In the genomic region with DNA sequence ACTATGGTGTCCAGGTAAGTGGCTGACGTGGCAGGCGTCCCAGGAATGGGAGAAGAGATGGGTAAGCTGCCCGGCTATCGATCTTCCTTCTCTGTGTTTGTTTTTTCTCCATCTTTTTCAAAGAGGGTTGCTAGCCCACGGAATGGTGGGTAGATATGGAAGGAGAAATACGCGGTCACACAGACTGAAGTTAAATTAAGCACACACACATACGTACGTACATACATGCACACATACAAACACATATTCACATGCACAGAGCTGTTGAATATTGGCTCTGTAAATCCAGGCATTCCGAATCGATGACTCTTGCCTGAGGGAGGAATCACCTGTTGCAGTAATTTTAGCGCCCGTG, we compare ENCODE assay signal across 8 mouse cellular contexts. TPM values are rescaled to one million over a fixed set of nuclear protein-coding genes. Genes with fewer than 3 reads are reported as not detected.
A peak's percentile ranks its signal among the peaks of the same experiment; 100 is the strongest.
DNase-seq lines count a peak whose midpoint lies in the region; ATAC-seq and TF ChIP-seq lines count a peak whose summit lies in the region.

No protein-coding gene starts in this region.

- 13% methylated on average over 13 of the region's 13 CpGs for WGBS in limb, embryonic 14.5 days
- WGBS in stomach, embryonic 16.5 days, result 6% methylated on average over 13 of the region's 13 CpGs

- H3K9me3 ChIP-seq in erythroblast, embryonic 14.5 days (ENCODE audit: control insufficient read depth, low read length), result no peaks in the 10 kb centered on the region
- no peaks in the 10 kb centered on the region for H3K9me3 ChIP-seq in limb, embryonic 14.5 days (ENCODE audit: control insufficient read depth, low read length)
- no peaks in the 10 kb centered on the region for H3K9me3 ChIP-seq in stomach, embryonic 16.5 days (replicated peaks; ENCODE audit: control insufficient read depth, low read length)

- H3K4me3 ChIP-seq in erythroblast, embryonic 14.5 days (replicated peaks), result peak overlapping the region; percentile 82
- H3K4me3 ChIP-seq in testis, adult 2 months (ENCODE audit: control insufficient read depth, low read depth, low read length), result peak overlapping the region; percentile 95
- H3K4me3 ChIP-seq in limb, embryonic 14.5 days (replicated peaks; ENCODE audit: low read length), result peak overlapping the region; percentile 68
- H3K4me3 ChIP-seq in stomach, embryonic 16.5 days (replicated peaks; ENCODE audit: low read length), result peak overlapping the region; percentile 59

- H3K4me2 ChIP-seq in limb, embryonic 14.5 days (replicated peaks; ENCODE audit: low read depth, low read length, severe bottlenecking), result peak overlapping the region; percentile 82
- peak overlapping the region; percentile 75 for H3K4me2 ChIP-seq in stomach, embryonic 16.5 days (ENCODE audit: low read depth, low read length)

- peaks cover 6% of the 10 kb centered on the region; the same call in 1 of the 2 replicates for H3K27me3 ChIP-seq in erythroblast, embryonic 14.5 days (ENCODE audit: control insufficient read depth)
- H3K27me3 ChIP-seq in testis, adult 2 months (ENCODE audit: control insufficient read depth, insufficient read depth, low read length), result no peaks in the 10 kb centered on the region
- H3K27me3 ChIP-seq in limb, embryonic 14.5 days (ENCODE audit: control insufficient read depth, insufficient read depth, low read length), result no peaks in the 10 kb centered on the region
- H3K27me3 ChIP-seq in stomach, embryonic 16.5 days (ENCODE audit: control insufficient read depth, insufficient read depth, low read length), result no peaks in the 10 kb centered on the region

- H3K4me1 ChIP-seq in erythroblast, embryonic 14.5 days (ENCODE audit: control insufficient read depth), result peaks cover 23% of the 10 kb centered on the region
- no peaks in the 10 kb centered on the region; the same call in 1 of the 2 replicates for H3K4me1 ChIP-seq in testis, adult 2 months (ENCODE audit: control insufficient read depth, insufficient read depth, low read length)
- peaks cover 17% of the 10 kb centered on the region for H3K4me1 ChIP-seq in limb, embryonic 14.5 days (ENCODE audit: control insufficient read depth, insufficient read depth, low read length)
- peaks cover 17% of the 10 kb centered on the region for H3K4me1 ChIP-seq in stomach, embryonic 16.5 days (ENCODE audit: control insufficient read depth, insufficient read depth, low read length)

- H3K36me3 ChIP-seq in erythroblast, embryonic 14.5 days (ENCODE audit: control insufficient read depth), result peaks cover 28% of the 10 kb centered on the region
- H3K36me3 ChIP-seq in testis, adult 2 months (ENCODE audit: control insufficient read depth, insufficient read depth, low read length), result no peaks in the 10 kb centered on the region
- H3K36me3 ChIP-seq in limb, embryonic 14.5 days (ENCODE audit: control insufficient read depth, insufficient read depth, low read length), result peaks cover 18% of the 10 kb centered on the region
- 0 out of 2 replicates have a peak, but pooled peaks cover 5% of the 10 kb centered on the region for H3K36me3 ChIP-seq in stomach, embryonic 16.5 days (ENCODE audit: control insufficient read depth, insufficient read depth, low read length)

- intact Hi-C loops in left cerebral cortex, postnatal 14 days (cut with DNase I), result loop anchor here (5.0 kb wide), 1 partner anchor 49 kb away; the partner anchor contains the start of gene Whamm

- H3K27ac ChIP-seq in testis, adult 2 months (ENCODE audit: control insufficient read depth, insufficient read depth, low read depth, low read length), result peak overlapping the region; percentile 82
- peak overlapping the region; percentile 96 for H3K27ac ChIP-seq in limb, embryonic 14.5 days (replicated peaks; ENCODE audit: low read depth, low read length)
- H3K27ac ChIP-seq in stomach, embryonic 16.5 days (ENCODE audit: low read length), result peak overlapping the region; percentile 56; the same call in 1 of the 2 replicates

- H3K9ac ChIP-seq in limb, embryonic 14.5 days (ENCODE audit: low read depth, low read length, severe bottlenecking), result peak overlapping the region; percentile 78
- peak overlapping the region; percentile 73 for H3K9ac ChIP-seq in stomach, embryonic 16.5 days (ENCODE audit: low read length)

- no peak for TF ChIP-seq POLR2A in testis, adult 2 months (IDR thresholded peaks at IDR 0.05; ENCODE audit: control insufficient read depth, low read depth, low read length)
- no peak for TF ChIP-seq POLR2A in limb, embryonic 14.5 days (IDR thresholded peaks at IDR 0.05; ENCODE audit: borderline replicate concordance, extremely low read depth, insufficient read depth, insufficient read length)

- ATAC-seq in erythroblast, adult 5-6 weeks (replicated peaks; ENCODE audit: low FRiP score, poor library complexity, severe bottlenecking), result no peak
- ATAC-seq in limb, embryonic 14.5 days (ENCODE audit: low FRiP score, low read depth), result peak; percentile 33
- ATAC-seq in stomach, embryonic 16.5 days (ENCODE audit: insufficient read depth, low FRiP score), result peak; percentile 9; the same call in 1 of the 2 replicates

- no peak for TF ChIP-seq CTCF in testis, adult 2 months (IDR thresholded peaks at IDR 0.05; ENCODE audit: control insufficient read depth, insufficient read depth, insufficient replicate concordance, low read depth, low read length)

- no peak for DNase-seq in testis, postnatal 14 days (ENCODE audit: low spot score)
- DNase-seq in limb, embryonic 14.5 days (ENCODE audit: low spot score), result no peak
- DNase-seq in c-Kit-positive CD71-positive TER-119-positive erythroid progenitor cells, embryonic 14.5 days (ENCODE audit: low spot score), result no peak
- no peak for DNase-seq in left cerebral cortex, postnatal 14 days (ENCODE audit: low spot score in 2 of 2)

RNA-seq across cellular contexts. Expression of gene BC048679, which starts 25.6 kb away (rescaled TPM):
- polyA plus RNA-seq in erythroblast, embryonic 14.5 days (2012), result not detected in 2 replicates
- not detected in 2 replicates for total RNA-seq in erythroblast, adult 5-6 weeks (2015; ENCODE audit: low replicate concordance)
- total RNA-seq in erythroblast, adult 5-6 weeks (2017; ENCODE audit: low replicate concordance), result not detected in 2 replicates
- polyA plus RNA-seq in testis, adult 2 months (2012; rRNA removed), result 0.77 and 13.1 TPM in 2 replicates
- not detected in 2 replicates for polyA plus RNA-seq in limb, embryonic 14.5 days (2012; rRNA removed)
- not detected in 2 replicates for polyA plus RNA-seq in limb, embryonic 14.5 days (2014; fragmentation: Nextera tagmentation; extraction: Ambion mirVana)
- not detected in 2 replicates for polyA plus RNA-seq in stomach, embryonic 16.5 days (2015; fragmentation: Nextera tagmentation; extraction: Ambion mirVana)
- not detected for total RNA-seq in left cerebral cortex, postnatal 14 days (2021)

RNA-seq across cellular contexts. Expression of gene Ap3b2, which starts 29.9 kb away (rescaled TPM):
- polyA plus RNA-seq in erythroblast, embryonic 14.5 days (2012), result not detected in 2 replicates
- not detected in 2 replicates for total RNA-seq in erythroblast, adult 5-6 weeks (2015; ENCODE audit: low replicate concordance)
- not detected in 2 replicates for total RNA-seq in erythroblast, adult 5-6 weeks (2017; ENCODE audit: low replicate concordance)
- 0.22 and 0.40 TPM in 2 replicates for polyA plus RNA-seq in testis, adult 2 months (2012; rRNA removed)
- 0.33 and 0.54 TPM in 2 replicates for polyA plus RNA-seq in limb, embryonic 14.5 days (2012; rRNA removed)
- 0.23 TPM in 1 of 2 replicates, not detected in the other for polyA plus RNA-seq in limb, embryonic 14.5 days (2014; fragmentation: Nextera tagmentation; extraction: Ambion mirVana)
- 4.9 and 5.4 TPM in 2 replicates for polyA plus RNA-seq in stomach, embryonic 16.5 days (2015; fragmentation: Nextera tagmentation; extraction: Ambion mirVana)
- total RNA-seq in left cerebral cortex, postnatal 14 days (2021), result 100 to 1,000 TPM; 144 to 149 TPM

RNA-seq across cellular contexts. Expression of gene Fsd2, which starts 43.1 kb away (rescaled TPM):
- polyA plus RNA-seq in erythroblast, embryonic 14.5 days (2012), result not detected in 2 replicates
- 0.84 TPM in 1 of 2 replicates, not detected in the other for total RNA-seq in erythroblast, adult 5-6 weeks (2015; ENCODE audit: low replicate concordance)
- total RNA-seq in erythroblast, adult 5-6 weeks (2017; ENCODE audit: low replicate concordance), result 0.28 and 0.34 TPM in 2 replicates
- polyA plus RNA-seq in testis, adult 2 months (2012; rRNA removed), result 0.16 and 0.43 TPM in 2 replicates
- polyA plus RNA-seq in limb, embryonic 14.5 days (2012; rRNA removed), result 0.68 and 0.78 TPM in 2 replicates
- polyA plus RNA-seq in limb, embryonic 14.5 days (2014; fragmentation: Nextera tagmentation; extraction: Ambion mirVana), result 0.58 and 1.3 TPM in 2 replicates
- 0.09 and 2.4 TPM in 2 replicates for polyA plus RNA-seq in stomach, embryonic 16.5 days (2015; fragmentation: Nextera tagmentation; extraction: Ambion mirVana)
- total RNA-seq in left cerebral cortex, postnatal 14 days (2021), result under 1 TPM in 1 of 2 experiments, not detected in 1; 0.24 TPM

RNA-seq across cellular contexts. Expression of gene Whamm, which starts 47.4 kb away (rescaled TPM):
- polyA plus RNA-seq in erythroblast, embryonic 14.5 days (2012), result 3.9 and 4.5 TPM in 2 replicates
- 19.4 and 22.3 TPM in 2 replicates for total RNA-seq in erythroblast, adult 5-6 weeks (2015; ENCODE audit: low replicate concordance)
- 40.6 and 47.5 TPM in 2 replicates for total RNA-seq in erythroblast, adult 5-6 weeks (2017; ENCODE audit: low replicate concordance)
- polyA plus RNA-seq in testis, adult 2 months (2012; rRNA removed), result 22.9 and 27.4 TPM in 2 replicates
- polyA plus RNA-seq in limb, embryonic 14.5 days (2012; rRNA removed), result 10.4 and 11.0 TPM in 2 replicates
- 5.4 and 7.5 TPM in 2 replicates for polyA plus RNA-seq in limb, embryonic 14.5 days (2014; fragmentation: Nextera tagmentation; extraction: Ambion mirVana)
- 1.1 and 1.4 TPM in 2 replicates for polyA plus RNA-seq in stomach, embryonic 16.5 days (2015; fragmentation: Nextera tagmentation; extraction: Ambion mirVana)
- total RNA-seq in left cerebral cortex, postnatal 14 days (2021), result 10 to 100 TPM; 15.4 to 15.5 TPM
